Comparison of ENCODE assay signal across 30 mouse cellular contexts in genomic region chr9:49384855-49385254, GRCm38 (mm10). TPM values are rescaled to one million over a fixed set of nuclear protein-coding genes. Genes with fewer than 3 reads are reported as not detected.
DNase-seq lines count a peak whose midpoint lies in the region; ATAC-seq and TF ChIP-seq lines count a peak whose summit lies in the region.
"Had no signal": no experiment of that assay in that cellular context is flagged by ENCODE, and none has a peak within 500 bp of the region (broad histone marks: within the 10 kb centered on the region; RNA-seq: fewer than 3 reads in every experiment).

No protein-coding gene starts in this region.

- WGBS in heart, embryonic 12.5 days, result 39% methylated on average over 6 of the region's 6 CpGs
- 34% methylated on average over 6 of the region's 6 CpGs for WGBS in heart, postnatal 0 days

- H3K9ac ChIP-seq in heart, embryonic 12.5 days, result no peak overlapping the region
- H3K9ac ChIP-seq in heart, postnatal 0 days (replicated peaks; ENCODE audit: low read depth, low read length), result no peak overlapping the region
- H3K9ac ChIP-seq: embryonic facial prominence, embryonic 15.5 days; hindbrain, embryonic 14.5 days; intestine, embryonic 15.5 days had no signal

- H3K27ac ChIP-seq in heart, embryonic 12.5 days (ENCODE audit: poor library complexity, severe bottlenecking), result peak overlapping the region; percentile 13; the same call in 1 of the 2 replicates
- peak overlapping the region; percentile 38 for H3K27ac ChIP-seq in heart, postnatal 0 days (ENCODE audit: low read depth)
- H3K27ac ChIP-seq: embryonic facial prominence, embryonic 15.5 days; forebrain, embryonic 10.5 days; gastrocnemius, adult 2 months; hindbrain, embryonic 10.5 days; hindbrain, embryonic 14.5 days; intestine, embryonic 15.5 days had no signal

- H3K36me3 ChIP-seq in heart, embryonic 12.5 days, result no peaks in the 10 kb centered on the region
- H3K36me3 ChIP-seq in heart, postnatal 0 days (replicated peaks; ENCODE audit: control insufficient read depth, insufficient read depth, low read length), result no peaks in the 10 kb centered on the region
- H3K36me3 ChIP-seq: embryonic facial prominence, embryonic 15.5 days; forebrain, embryonic 10.5 days; hindbrain, embryonic 10.5 days; intestine, embryonic 15.5 days had no signal

- intact Hi-C loops in heart, postnatal 36 days (cut with DNase I), result no loop called here

- H3K4me3 ChIP-seq in heart, embryonic 12.5 days, result no peak overlapping the region
- H3K4me3 ChIP-seq in heart, postnatal 0 days (ENCODE audit: low read depth, low read length), result no peak overlapping the region
- H3K4me3 ChIP-seq: embryonic facial prominence, embryonic 15.5 days; erythroblast, embryonic 14.5 days; forebrain, embryonic 10.5 days; gastrocnemius, adult 2 months; hindbrain, embryonic 10.5 days; intestine, embryonic 15.5 days had no signal

- no peak overlapping the region for H3K4me2 ChIP-seq in heart, embryonic 12.5 days
- H3K4me2 ChIP-seq in heart, postnatal 0 days (ENCODE audit: low read depth, low read length), result no peak overlapping the region
- H3K4me2 ChIP-seq: embryonic facial prominence, embryonic 15.5 days; hindbrain, embryonic 14.5 days; intestine, embryonic 15.5 days had no signal

- TF ChIP-seq CTCF in heart, postnatal 0 days (IDR thresholded peaks at IDR 0.05; ENCODE audit: low read depth), result no peak

- no peak for TF ChIP-seq EP300 in heart, postnatal 0 days (IDR thresholded peaks at IDR 0.05; ENCODE audit: low read depth)

- peak; percentile 24 for DNase-seq in adrenal gland, postnatal 14 days
- no peak for DNase-seq in adrenal gland, adult 8-10 months
- DNase-seq in heart, adult 8-10 months (ENCODE audit: low spot score), result no peak
- DNase-seq in heart, postnatal 0 days (ENCODE audit: low spot score), result no peak
- DNase-seq in heart, postnatal 36 days, result no peak
- DNase-seq in ZHBTc4 (ENCODE audit: low read depth, low spot score), result peak; percentile 44
- no peak for DNase-seq in testis, postnatal 10 days (ENCODE audit: low spot score)
- DNase-seq: adrenal gland, postnatal 25 days; cerebellum, adult 11 months; cerebellum, adult 8-10 months; cerebellum, postnatal 14 days; embryo, embryonic 11 days; gastrocnemius, adult 2 months; gastrocnemius, postnatal 25 days; kidney, adult 18-20 months; kidney, postnatal 10 days had no signal

- H3K9me3 ChIP-seq in heart, embryonic 12.5 days (replicated peaks), result no peaks in the 10 kb centered on the region
- H3K9me3 ChIP-seq in heart, postnatal 0 days (replicated peaks; ENCODE audit: control insufficient read depth, low read length), result no peaks in the 10 kb centered on the region
- H3K9me3 ChIP-seq: embryonic facial prominence, embryonic 15.5 days; forebrain, embryonic 10.5 days; hindbrain, embryonic 10.5 days; intestine, embryonic 15.5 days had no signal

- H3K27me3 ChIP-seq in heart, embryonic 12.5 days (replicated peaks), result no peaks in the 10 kb centered on the region; the same call in 1 of the 2 replicates
- no peaks in the 10 kb centered on the region for H3K27me3 ChIP-seq in heart, postnatal 0 days (ENCODE audit: control insufficient read depth, insufficient read depth, low read length)
- H3K27me3 ChIP-seq: CH12.LX; embryonic facial prominence, embryonic 15.5 days; intestine, embryonic 15.5 days had no signal

- peaks cover 10% of the 10 kb centered on the region for H3K4me1 ChIP-seq in heart, embryonic 12.5 days (replicated peaks)
- H3K4me1 ChIP-seq in heart, postnatal 0 days (ENCODE audit: control insufficient read depth, insufficient read depth), result 0 out of 2 replicates have a peak, but pooled peaks cover 6% of the 10 kb centered on the region
- H3K4me1 ChIP-seq: embryonic facial prominence, embryonic 15.5 days; intestine, embryonic 15.5 days had no signal

- no peak for ATAC-seq in heart, embryonic 12.5 days (ENCODE audit: insufficient number of reproducible peaks, low FRiP score)
- 0 out of 2 replicates have a peak, but pooled peaks have one; percentile 22 for ATAC-seq in heart, postnatal 0 days (ENCODE audit: insufficient read depth, low read depth)
- ATAC-seq: forebrain, embryonic 14.5 days; intestine, embryonic 15.5 days had no signal

RNA-seq across cellular contexts. Expression of gene Ankk1, which starts 42.0 kb away (rescaled TPM):
- not detected in 2 replicates for total RNA-seq in adrenal gland, postnatal 14 days (2021)
- total RNA-seq in adrenal gland, adult 8-10 months (2022), result not detected
- polyA plus RNA-seq in heart, embryonic 12.5 days (2016; fragmentation: Nextera tagmentation; extraction: Ambion mirVana), result not detected in 2 replicates
- not detected for total RNA-seq in heart, adult 8-10 months (2022)
- total RNA-seq in heart, postnatal 0 days (2014; rRNA removed; ENCODE audit: low replicate concordance), result not detected in 2 replicates
- polyA plus RNA-seq in heart, postnatal 0 days (2015; fragmentation: Nextera tagmentation; extraction: Ambion mirVana), result not detected in 2 replicates
- not detected for total RNA-seq in heart, postnatal 36 days (2021)
- total RNA-seq: adrenal gland, postnatal 25 days; common myeloid progenitor, adult 5-6 weeks; gastrocnemius, adult 2 months; gastrocnemius, postnatal 25 days; granulocyte monocyte progenitor cell, adult 5-6 weeks; MEL had no signal
- polyA plus RNA-seq: embryonic facial prominence, embryonic 11.5 days; erythroblast, embryonic 14.5 days; forebrain, embryonic 10.5 days; hindbrain, embryonic 10.5 days; hindbrain, embryonic 14.5 days; intestine, embryonic 15.5 days; kidney, embryonic 14.5 days had no signal

RNA-seq across cellular contexts. Expression of gene Drd2, which starts 44.4 kb away (rescaled TPM):
- 1.2 and 1.5 TPM in 2 replicates for total RNA-seq in adrenal gland, postnatal 14 days (2021)
- 1 to 10 TPM; 2.1 to 4.1 (median 2.6) TPM for total RNA-seq in adrenal gland, adult 8-10 months (2022)
- polyA plus RNA-seq in heart, embryonic 12.5 days (2016; fragmentation: Nextera tagmentation; extraction: Ambion mirVana), result not detected in 2 replicates
- 1 to 10 TPM in 1 of 4 experiments, under 1 TPM in 3; 0.57 to 1.4 (median 0.84) TPM for total RNA-seq in heart, adult 8-10 months (2022)
- 1.0 TPM in 1 of 2 replicates, not detected in the other for total RNA-seq in heart, postnatal 0 days (2014; rRNA removed; ENCODE audit: low replicate concordance)
- polyA plus RNA-seq in heart, postnatal 0 days (2015; fragmentation: Nextera tagmentation; extraction: Ambion mirVana), result 0.12 and 0.18 TPM in 2 replicates
- 1 to 10 TPM in 1 of 2 experiments, under 1 TPM in 1; 0.81 to 1.1 TPM for total RNA-seq in heart, postnatal 36 days (2021)
- total RNA-seq: CH12.LX; common myeloid progenitor, adult 5-6 weeks; gastrocnemius, adult 2 months; gastrocnemius, postnatal 25 days; granulocyte monocyte progenitor cell, adult 5-6 weeks; MEL had no signal
- polyA plus RNA-seq: embryonic facial prominence, embryonic 11.5 days; erythroblast, embryonic 14.5 days; kidney, embryonic 14.5 days had no signal

Comparison
In these comparisons a context has a peak if more than half of its experiments do, and no peak if none do; other contexts are left out.
1. DNase-seq: peak in adrenal gland, postnatal 14 days (single experiment) and ZHBTc4 (single experiment); none in adrenal gland, adult 8-10 months (single experiment), heart, adult 8-10 months (single experiment), heart, postnatal 0 days (single experiment), heart, postnatal 36 days (0 of 2) and testis, postnatal 10 days (single experiment).